Mouse (Mus musculus): ENCODE results near the gene Patz1. TPM values are rescaled to one million over a fixed set of nuclear protein-coding genes. Genes with fewer than 3 reads are reported as not detected.

Patz1 gene
- total RNA-seq, 2 experiments from 2014 or later, result 34.9 to 38.5 TPM

DNA sequence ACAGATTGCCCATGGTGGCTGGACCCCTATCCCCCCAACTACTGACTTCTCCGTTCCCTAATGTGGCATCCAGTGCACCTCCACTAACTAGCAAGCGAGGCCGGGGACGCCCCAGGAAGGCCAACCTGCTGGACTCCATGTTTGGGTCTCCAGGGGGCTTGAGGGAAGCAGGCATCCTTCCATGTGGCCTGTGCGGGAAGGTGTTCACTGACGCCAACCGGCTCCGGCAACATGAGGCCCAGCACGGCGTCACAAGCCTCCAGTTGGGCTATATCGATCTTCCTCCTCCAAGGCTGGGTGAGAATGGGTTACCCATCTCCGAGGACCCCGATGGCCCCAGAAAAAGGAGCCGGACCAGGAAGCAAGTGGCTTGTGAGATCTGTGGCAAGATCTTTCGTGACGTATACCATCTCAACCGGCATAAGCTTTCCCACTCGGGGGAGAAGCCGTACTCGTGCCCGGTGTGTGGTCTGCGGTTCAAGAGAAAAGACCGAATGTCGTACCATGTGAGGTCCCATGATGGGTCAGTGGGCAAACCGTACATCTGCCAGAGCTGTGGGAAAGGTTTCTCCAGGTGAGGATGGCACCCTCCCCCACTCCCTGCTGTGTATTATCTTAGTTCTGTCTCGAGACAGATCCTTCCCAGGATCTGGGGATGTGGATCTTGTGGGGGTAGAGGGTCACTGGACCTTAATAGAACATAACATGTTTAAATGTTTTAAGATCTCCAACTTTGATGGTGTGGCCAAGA, 2.8 kb downstream of the Patz1 start:
- intact Hi-C loops (cut with DNase I), result loop anchor here (1.0 kb wide), 1 partner anchor 39 kb away; the partner anchor contains the start of gene Pik3ip1
- peak in 1 of 2 experiments; percentile 41 for DNase-seq

- peak; percentile 60 to 63 for DNase-seq
- intact Hi-C loops (cut with DNase I), result no loop called here
Observed at GRCm38 (mm10) chr11:3292062-3292421, 3.4 kb downstream of the Patz1 start.

DNA sequence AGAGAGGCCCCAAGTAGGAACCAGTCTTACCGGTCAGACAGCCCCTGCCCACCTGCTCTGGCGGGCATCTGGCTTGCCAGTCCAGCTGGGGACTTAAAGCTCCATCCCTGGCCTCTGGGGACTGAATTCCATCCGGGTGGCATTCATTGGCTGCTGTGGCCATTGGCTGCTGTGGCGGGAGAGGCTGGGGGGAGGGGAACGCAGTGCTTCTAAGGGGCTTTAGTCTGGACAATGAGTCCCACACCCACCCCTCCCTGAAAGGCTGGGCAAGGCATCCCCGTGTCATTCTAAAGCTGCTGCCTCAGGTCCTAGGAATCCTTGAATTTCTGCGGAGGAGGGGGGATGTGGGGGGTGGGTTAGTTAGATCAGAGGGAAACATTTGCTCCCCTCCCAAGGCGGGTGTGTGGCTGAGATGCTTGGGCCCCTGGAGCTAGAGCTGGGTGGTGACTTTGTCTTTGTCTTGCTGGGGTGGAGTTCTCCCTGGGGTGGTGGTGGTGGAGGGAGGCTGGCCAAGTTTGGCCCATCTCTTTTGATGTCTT, 4.1 kb downstream of the Patz1 start:
- DNase-seq, result peak; percentile 34 to 45
- intact Hi-C loops (cut with DNase I), result no loop called here

DNA sequence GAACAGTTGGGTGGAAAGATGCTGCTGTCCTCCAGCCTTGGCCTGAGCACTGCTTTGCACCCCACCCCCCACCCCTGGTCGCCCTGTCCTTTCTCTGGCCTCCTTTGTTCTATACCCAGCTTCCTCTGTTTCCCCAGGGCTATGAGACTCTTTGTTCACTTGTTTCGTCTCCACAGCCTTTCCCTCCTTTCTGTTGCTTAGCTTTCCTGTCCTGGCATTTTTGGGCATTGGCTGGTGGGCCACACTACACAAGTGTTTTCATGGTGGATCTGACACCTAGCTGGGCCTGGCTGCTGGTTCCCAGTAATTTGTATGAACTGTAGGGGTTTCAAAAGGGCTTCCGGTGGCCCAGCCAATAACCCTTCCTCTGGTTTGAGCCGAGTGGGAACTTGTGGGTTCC, 4.7 kb downstream of the Patz1 start:
- no peak for DNase-seq
- intact Hi-C loops (cut with DNase I), result no loop called here

DNA sequence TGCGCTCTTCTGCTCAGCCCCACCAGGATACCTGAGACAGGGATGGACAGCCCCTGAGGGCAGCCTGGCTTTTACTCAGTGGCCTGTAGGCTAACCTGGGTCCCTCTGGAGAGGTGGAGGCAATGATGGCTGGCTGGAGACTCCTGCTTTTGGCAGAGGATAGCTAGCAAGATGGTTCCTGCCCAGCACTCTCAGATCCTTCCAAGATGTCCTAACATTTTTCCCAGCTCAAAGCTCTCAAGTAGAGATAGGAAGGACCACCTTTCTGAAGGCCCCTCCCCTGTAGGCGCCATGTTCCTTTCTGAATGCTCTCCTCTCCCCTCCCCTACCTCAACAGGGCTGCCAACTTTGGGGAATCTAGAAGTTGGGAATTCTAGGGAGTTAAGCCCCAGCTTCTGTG, 6.0 kb downstream of the Patz1 start:
- DNase-seq, result no peak
- intact Hi-C loops (cut with DNase I), result no loop called here

DNA sequence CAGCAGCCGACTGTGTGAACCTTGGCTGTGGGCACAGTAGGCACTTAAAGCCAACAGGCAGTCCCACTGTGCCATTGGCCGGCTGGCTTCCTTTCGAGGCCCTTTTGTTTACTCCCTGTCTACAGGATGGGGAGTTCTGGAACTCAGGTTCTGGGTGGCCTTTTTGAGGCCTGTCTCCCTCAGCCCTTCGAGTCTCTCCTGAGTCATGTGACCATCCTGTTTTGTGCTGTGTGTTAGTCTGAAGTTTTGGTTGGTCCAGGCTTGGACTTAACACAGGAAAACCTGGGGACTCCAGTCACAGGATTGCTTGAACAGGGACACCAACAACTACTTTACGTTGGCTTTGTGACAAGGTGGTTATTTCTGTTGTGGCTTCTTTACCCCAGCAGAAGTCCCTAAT, 7.4 kb downstream of the Patz1 start:
- intact Hi-C loops (cut with DNase I), result no loop called here
- no peak for DNase-seq

GRCm38 (mm10) chr11:3297871-3298812, 9.5 kb downstream of the Patz1 start:
- no peak for DNase-seq
- intact Hi-C loops (cut with DNase I), result no loop called here

DNA sequence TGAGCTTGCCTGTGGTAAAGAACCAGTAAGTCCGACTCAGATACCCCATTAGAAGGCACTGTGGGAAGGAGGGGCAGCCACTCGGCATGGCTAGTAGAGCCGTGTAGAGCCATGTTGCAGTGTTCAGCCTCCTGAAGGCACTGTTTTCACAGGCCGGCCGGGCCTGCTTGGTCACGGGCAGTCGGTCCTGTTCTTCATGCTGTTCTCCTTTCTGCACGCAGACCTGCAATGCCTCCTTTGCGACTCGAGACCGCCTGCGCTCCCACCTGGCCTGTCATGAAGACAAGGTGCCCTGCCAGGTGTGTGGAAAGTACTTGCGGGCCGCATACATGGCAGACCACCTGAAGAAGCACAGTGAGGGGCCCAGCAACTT, 10.1 kb downstream of the Patz1 start:
- intact Hi-C loops (cut with DNase I), result no loop called here
- no peak for DNase-seq

- no peak for DNase-seq
- intact Hi-C loops (cut with DNase I), result no loop called here
Observed at GRCm38 (mm10) chr11:3301075-3301474, 12.4 kb downstream of the Patz1 start.

DNA sequence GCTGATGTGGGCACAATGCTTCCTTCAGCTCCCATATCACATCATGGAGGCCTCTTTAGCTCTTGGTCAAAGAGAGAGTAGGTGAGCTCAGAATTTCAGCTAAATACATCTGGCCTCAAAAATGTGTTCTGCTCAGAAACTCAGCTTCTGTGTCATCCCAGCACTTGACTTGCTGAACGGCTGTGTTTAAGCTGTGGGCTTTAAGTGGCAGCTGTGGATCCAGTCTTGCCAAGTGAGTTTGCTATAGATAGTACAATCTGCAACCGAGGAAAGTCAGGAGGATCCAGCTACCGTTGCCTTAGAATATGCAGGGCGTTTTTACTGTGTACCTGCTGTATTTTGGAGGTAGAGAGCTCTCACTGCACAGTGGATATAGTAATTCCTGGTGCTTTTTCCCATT, 13.7 kb downstream of the Patz1 start:
- no peak for DNase-seq
- intact Hi-C loops (cut with DNase I), result no loop called here

DNA sequence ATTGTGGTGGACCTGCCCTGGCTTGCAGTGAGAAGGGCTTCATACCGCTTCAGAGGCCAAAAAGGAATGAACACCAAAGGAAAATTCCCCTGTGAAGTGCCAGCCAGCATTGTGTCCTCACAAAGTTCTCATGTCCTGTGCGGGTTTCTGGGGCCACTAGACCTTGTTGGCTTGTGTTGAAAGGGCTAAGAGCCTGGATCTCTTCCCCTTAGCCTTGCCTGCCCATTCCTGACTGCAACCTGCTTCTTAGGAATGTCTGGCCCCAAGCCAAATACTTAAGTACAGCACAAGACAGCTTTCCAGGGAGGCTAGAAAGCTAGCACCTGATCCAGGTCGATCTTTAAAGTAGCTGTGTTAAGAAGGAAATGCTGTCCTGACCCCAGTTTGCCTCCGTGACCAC, 14.1 kb downstream of the Patz1 start:
- no peak for DNase-seq
- intact Hi-C loops (cut with DNase I), result no loop called here

DNA sequence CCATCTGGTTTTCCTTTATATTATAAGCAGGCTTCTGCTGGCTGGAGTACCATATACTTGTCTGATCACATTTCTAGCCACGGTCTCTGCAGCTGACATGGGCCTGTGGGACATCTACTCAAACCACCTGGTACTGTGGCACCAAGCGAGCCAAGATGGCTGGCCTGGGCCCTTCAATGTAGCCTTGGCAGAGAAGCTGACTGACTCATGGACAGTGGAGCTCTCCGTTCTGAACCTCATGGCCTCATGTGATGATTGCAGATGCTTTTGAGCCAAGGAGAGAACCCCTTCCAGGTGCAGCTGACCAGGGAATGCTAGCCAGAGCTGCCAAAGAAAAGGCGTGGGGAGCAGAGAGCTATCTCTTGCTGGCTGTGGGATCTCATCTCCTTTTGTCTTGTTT, 17.1 kb downstream of the Patz1 start:
- no peak for DNase-seq
- intact Hi-C loops (cut with DNase I), result no loop called here

DNA sequence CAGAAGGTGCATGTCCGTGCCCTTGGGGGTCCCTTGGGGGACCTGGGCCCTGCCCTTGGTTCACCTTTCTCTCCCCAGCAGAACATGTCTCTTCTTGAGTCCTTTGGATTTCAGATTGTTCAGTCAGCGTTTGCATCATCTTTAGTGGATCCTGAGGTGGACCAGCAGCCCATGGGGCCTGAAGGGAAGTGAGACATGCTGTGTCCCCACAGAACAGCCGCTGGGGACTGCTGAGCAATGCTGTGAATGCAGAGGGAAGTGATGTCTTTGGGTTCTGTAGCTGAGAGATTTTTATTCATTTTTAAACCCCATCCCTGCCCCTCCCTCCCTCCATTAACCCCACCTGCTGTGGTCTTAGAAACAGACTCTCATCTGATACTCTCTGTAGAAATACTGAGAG, 19.2 kb downstream of the Patz1 start:
- no peak for DNase-seq
- intact Hi-C loops (cut with DNase I), result no loop called here

GRCm38 (mm10) chr11:3309884-3310283, 21.2 kb downstream of the Patz1 start:
- no peak for DNase-seq
- intact Hi-C loops (cut with DNase I), result no loop called here

- no peak for DNase-seq
- intact Hi-C loops (cut with DNase I), result no loop called here
Observed at GRCm38 (mm10) chr11:3310789-3311585, 22.3 kb downstream of the Patz1 start.

DNA sequence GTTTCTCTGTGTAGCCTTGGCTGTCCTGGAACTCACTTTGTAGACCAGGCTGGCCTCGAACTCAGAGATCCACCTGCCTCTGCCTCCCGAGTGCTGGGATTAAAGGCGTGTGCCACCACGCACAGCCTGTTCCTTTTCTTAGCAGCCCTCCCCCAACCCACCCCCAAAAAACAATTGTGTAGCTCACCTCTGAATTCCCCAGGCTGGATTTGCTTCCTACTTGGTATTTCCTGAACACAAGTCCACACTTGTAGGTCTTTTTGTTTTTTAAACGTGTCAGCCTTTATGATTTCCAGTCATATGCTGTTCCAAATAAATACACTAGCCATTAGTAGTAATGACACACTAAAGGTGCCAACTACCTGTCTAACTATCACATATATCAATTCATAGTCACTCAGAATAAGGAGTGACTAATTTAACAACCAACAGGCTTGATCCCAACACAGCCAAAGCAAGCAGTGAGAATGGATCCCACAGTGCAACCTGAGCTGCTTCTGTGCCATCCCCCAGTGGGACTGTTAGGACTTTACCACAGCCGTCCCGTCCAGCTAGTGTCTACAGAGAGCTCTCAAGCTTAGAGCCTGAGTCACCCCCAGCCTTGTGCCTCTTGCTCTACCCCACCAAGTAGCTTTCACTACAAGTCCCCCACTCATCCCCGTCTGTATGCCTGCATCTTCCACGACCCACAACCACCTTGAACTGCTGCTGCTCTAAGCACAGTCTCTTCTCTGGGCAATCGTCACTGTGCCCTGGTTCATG, 23.1 kb downstream of the Patz1 start:
- intact Hi-C loops (cut with DNase I), result no loop called here

GRCm38 (mm10) chr11:3313294-3313693, 24.6 kb downstream of the Patz1 start:
- DNase-seq, result no peak
- intact Hi-C loops (cut with DNase I), result no loop called here

More for the DNA sequence above, 23.1 kb downstream of the Patz1 start:
- DNase-seq, result no peak

DNA sequence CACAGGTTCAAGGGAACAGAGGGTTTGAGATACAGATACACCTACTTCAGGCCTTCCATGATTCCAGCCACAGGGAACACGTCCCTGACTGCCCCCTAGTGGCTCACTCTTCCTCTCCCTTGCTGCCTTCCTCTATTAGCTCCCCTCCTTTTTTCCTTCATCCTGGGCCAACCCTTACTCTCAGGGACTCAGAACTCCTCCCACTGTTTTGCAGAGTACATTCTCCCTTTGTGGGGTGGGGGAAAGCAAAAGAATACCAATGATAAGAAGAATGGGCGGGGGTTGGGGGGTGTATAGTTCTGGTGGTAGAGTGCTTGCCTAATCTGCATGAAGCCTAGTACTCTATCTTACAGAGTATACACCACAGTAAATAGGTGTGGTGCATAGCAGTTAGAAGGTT, 25.5 kb downstream of the Patz1 start:
- peak in 1 of 2 experiments; percentile 74 for DNase-seq
- intact Hi-C loops (cut with DNase I), result no loop called here

DNA sequence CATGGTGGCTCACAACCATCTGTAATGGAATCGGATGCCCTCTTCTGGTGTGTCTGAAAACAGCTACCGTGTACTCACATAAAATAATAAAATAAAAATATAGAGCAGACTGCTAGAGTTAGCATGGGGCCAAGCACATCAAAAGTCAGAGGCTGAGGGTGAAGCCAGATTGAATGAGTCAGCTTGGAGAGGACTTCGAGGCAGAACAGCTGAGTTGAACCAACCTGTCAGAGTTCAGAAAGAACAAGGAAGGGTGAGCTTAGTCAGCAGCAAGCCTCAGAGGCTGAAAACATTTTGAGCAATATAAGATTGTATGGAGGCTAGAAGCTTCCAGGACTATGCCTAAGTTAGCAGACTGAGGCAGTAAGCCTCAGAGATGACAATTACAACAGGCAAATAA, 29.6 kb downstream of the Patz1 start:
- intact Hi-C loops (cut with DNase I), result no loop called here
- DNase-seq, result no peak

GRCm38 (mm10) chr11:3328271-3328670, 39.6 kb downstream of the Patz1 start:
- DNase-seq, result no peak
- intact Hi-C loops (cut with DNase I), result no loop called here

Data from heart, postnatal 10 days (tissue).